Mouse (Mus musculus) MEL (cell line): ENCODE measurements around the gene Rims1.

Source experiments
- CTCF ChIP-seq, 3 experiments: IDR thresholded peaks in 2 of 3; conservative IDR thresholded peaks in 1 of 3; 2 replicates each; pipeline ENCODE4 v1.5.1; 2011 to 2012; ENCODE audit warnings: low read length in 3 of 3, low read depth in 2 of 3, mild to moderate bottlenecking in 2 of 3, improper control_type of control experiment in 1 of 3, inconsistent platforms in 1 of 3, mixed read lengths in 1 of 3, moderate library complexity in 1 of 3; ENCODE audit not compliant: control insufficient read depth in 1 of 3, insufficient read depth in 1 of 3, poor library complexity in 1 of 3, severe bottlenecking in 1 of 3
- EP300 ChIP-seq, 2 experiments: IDR thresholded peaks; 2 replicates each; pipeline ENCODE4 v1.6.1; 2011; ENCODE audit warnings: improper control_type of control experiment in 2 of 2, low read length in 2 of 2, low read depth in 1 of 2, mild to moderate bottlenecking in 1 of 2
- GATA1 ChIP-seq: IDR thresholded peaks from 2 replicates; pipeline ENCODE4 v1.6.1; 2011; ENCODE audit warnings: low read depth, low read length, improper control_type of control experiment
- POLR2A ChIP-seq, 2 experiments: IDR thresholded peaks; 2 replicates each; pipeline ENCODE4 v1.6.1; 2011 to 2012; ENCODE audit warnings: low read length in 2 of 2, mild to moderate bottlenecking in 2 of 2, control low read depth in 1 of 2, improper control_type of control experiment in 1 of 2, low read depth in 1 of 2, moderate library complexity in 1 of 2; ENCODE audit not compliant: control insufficient read depth in 1 of 2, insufficient read depth in 1 of 2, poor library complexity in 1 of 2
- TAL1 ChIP-seq: IDR thresholded peaks from 2 replicates; pipeline ENCODE4 v1.6.1; 2012; ENCODE audit warnings: mild to moderate bottlenecking, inconsistent platforms, low read length, moderate library complexity, mixed read lengths
- TCF12 ChIP-seq: IDR thresholded peaks from 2 replicates; pipeline ENCODE4 v1.6.1; 2014; ENCODE audit warnings: low read depth, mild to moderate bottlenecking, inconsistent platforms, low read length, improper control_type of control experiment, moderate library complexity
- UBTF ChIP-seq: IDR thresholded peaks from 2 replicates; pipeline ENCODE4 v1.6.1; 2012; ENCODE audit warnings: low read depth, mild to moderate bottlenecking, inconsistent platforms, low read length, improper control_type of control experiment, moderate library complexity, borderline replicate concordance; ENCODE audit not compliant: insufficient read depth
- ZNF384 ChIP-seq: IDR thresholded peaks from 2 replicates; pipeline ENCODE4 v1.6.1; 2012; ENCODE audit warnings: low read depth, mild to moderate bottlenecking, inconsistent platforms, low read length, improper control_type of control experiment

DNA sequence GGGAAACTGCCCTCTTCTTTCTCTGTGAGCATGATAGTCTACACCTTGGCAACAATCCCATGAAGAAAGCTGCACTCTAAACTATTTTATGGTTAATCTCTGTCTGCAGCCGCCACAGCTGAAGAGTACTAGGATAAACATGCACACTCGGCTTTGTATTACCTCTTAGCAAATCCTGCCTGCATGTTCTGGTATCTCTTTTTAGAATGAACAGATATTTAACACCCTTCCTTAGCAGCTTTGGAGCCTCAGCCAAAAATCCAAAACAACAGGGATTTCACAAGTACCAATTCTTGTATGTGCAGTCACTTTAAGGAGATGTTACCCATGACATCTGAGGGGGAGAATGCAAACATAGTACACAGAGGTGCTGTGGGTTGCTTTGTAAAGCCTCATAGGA lies 545.5 kb downstream of the Rims1 start:
- no peak for TF ChIP-seq EP300 (IDR thresholded peaks at IDR 0.05; ENCODE audit: low read depth in 1 of 2, low read length in 2 of 2)
- no peak for TF ChIP-seq POLR2A (IDR thresholded peaks at IDR 0.05; ENCODE audit: control insufficient read depth in 1 of 2, insufficient read depth in 1 of 2, low read depth in 1 of 2, low read length in 2 of 2, poor library complexity in 1 of 2)
- no peak for TF ChIP-seq UBTF
- no peak for TF ChIP-seq CTCF (IDR thresholded peaks at IDR 0.05 in 2 of 3, conservative IDR thresholded peaks at IDR 0.05 in 1 of 3; ENCODE audit: control insufficient read depth in 1 of 3, insufficient read depth in 1 of 3, low read depth in 2 of 3, low read length in 3 of 3, poor library complexity in 1 of 3, severe bottlenecking in 1 of 3)
- TF ChIP-seq GATA1: no peak
- TF ChIP-seq TCF12: no peak
- no peak for TF ChIP-seq ZNF384
- TF ChIP-seq TAL1: no peak
